Mouse (Mus musculus): ENCODE data around the gene Glrx2. TPM values are rescaled to one million over a fixed set of nuclear protein-coding genes. Genes with fewer than 3 reads are reported as not detected.

Glrx2 gene
- polyA plus RNA-seq, 1 experiment from 2014 or later, result 89.1 TPM

DNA sequence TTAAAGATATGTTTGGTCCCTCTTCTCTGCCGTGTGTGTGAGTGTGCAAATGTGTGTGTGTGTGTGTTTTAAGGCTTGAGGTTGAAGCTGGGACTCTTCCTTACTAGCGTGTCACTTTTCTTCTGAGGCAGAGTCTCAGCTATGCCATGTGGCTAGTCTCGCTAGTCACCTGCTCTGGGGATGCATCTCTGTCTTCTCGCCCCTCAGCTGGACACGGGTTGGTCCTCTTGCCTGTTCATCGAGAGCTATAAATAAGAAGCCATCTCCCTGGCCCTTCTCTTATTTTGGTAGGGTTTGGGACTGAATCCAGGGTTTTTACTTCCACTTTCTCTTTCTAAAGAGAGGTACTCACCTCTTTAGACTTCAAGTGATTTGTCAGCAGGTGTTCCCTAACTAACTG lies 50.1 kb downstream of the Glrx2 start:
- Histone ChIP-seq H3K36me3 (replicated peaks) (peaks cover 70% of the 10 kb centered on the region), H3K27ac (no peak overlapping the region), H3K4me3 (no peak overlapping the region), H3K4me1 (peaks cover 9% of the 10 kb centered on the region), H3K9me3 (no peaks in the 10 kb centered on the region), H3K27me3 (ENCODE audit: poor library complexity, severe bottlenecking) (no peaks in the 10 kb centered on the region)
- WGBS, result 91% methylated on average over 6 of the region's 6 CpGs
- DNase-seq (ENCODE audit: extremely low spot score, low spot score), result no peak

DNA sequence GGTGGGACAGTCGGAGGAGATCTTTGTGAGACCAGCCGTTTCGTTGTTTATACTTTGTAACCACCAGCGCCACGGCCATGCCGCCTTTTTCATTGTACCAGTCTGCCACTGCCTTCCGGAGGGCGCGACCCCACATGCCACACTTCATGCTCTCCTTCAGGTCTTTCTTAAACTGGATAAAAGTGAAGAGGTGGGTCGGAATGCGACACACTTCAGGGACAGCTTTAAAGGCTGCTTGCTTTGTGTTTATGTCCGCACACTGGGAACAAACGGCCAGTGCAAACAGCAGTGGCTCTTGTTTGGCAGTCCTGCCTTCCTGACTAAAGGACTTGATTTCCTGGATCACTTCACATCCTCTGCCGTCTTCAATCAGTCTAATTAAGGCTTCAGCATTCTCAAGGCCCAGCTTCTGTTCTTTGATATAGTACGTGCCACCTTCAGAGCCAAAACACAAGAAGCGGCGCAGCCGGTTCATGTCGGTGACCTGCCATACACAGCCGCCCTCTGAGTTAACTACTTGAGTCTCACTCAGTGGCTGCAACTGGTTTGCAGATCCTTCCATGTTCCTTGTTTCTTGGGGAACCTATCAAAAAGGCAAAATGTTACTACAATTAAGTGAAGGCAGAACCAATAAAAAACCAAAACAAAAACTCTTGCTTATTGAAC lies 54.4 kb downstream of the Glrx2 start:
- Histone ChIP-seq H3K27me3 (ENCODE audit: poor library complexity, severe bottlenecking) (no peaks in the 10 kb centered on the region), H3K9me3 (no peaks in the 10 kb centered on the region), H3K4me1 (peaks cover 27% of the 10 kb centered on the region), H3K4me3 (no peak overlapping the region), H3K27ac (peak overlapping the region; percentile 31; the same call in 1 of the 2 replicates), H3K36me3 (replicated peaks) (peaks cover 35% of the 10 kb centered on the region)
- 56% methylated on average over 20 of the region's 20 CpGs for WGBS
- no peak for DNase-seq (ENCODE audit: extremely low spot score, low spot score)

DNA sequence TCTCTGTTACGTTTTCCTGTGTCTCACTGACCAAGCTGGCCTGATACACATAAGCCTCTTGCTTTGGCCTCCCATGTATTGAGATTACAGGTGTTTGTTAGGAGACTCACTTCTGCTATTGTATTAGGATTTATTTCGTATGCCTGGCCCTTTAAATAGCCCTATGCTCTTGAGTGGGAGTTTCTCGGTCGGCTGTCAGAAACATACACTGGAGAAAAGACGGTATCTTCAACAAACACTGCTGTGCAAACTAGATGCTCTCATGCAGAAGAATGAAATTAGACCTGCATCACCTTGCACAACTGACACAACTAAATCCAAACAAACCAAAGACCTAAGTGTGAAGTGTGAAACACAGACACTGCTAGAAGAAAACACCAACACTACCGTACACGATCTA lies 56.9 kb downstream of the Glrx2 start:
- DNase-seq (ENCODE audit: extremely low spot score, low spot score), result no peak
- Histone ChIP-seq H3K36me3 (replicated peaks) (peaks cover 20% of the 10 kb centered on the region), H3K4me1 (peaks cover 37% of the 10 kb centered on the region), H3K9me3 (no peaks in the 10 kb centered on the region), H3K4me3 (no peak overlapping the region), H3K27ac (no peak overlapping the region), H3K27me3 (ENCODE audit: poor library complexity, severe bottlenecking) (no peaks in the 10 kb centered on the region)
- whole genome bisulfite sequencing, result 87% methylated on average over 7 of the region's 7 CpGs

DNA sequence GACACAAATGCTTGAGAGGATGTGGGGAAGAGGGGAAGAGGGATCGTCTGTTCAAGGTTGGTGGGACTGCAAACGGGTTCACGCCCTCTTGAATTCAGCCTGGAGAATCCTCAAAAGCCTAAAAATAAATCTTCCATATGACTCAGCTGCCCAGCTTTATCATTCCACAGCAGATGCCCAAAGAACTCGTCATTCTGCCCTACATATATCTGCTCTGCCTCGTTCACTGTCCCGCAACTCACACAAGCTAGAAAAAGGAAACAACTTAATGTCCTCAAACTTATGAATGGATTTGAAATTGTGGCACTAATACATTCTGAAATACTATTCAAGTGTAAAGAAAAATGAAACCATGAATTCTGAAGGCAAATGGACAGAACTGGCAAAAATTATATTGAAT lies 57.8 kb downstream of the Glrx2 start:
- Histone ChIP-seq H3K4me1 (peaks cover 45% of the 10 kb centered on the region), H3K27ac (no peak overlapping the region), H3K4me3 (no peak overlapping the region), H3K9me3 (no peaks in the 10 kb centered on the region), H3K27me3 (ENCODE audit: poor library complexity, severe bottlenecking) (no peaks in the 10 kb centered on the region), H3K36me3 (replicated peaks) (peaks cover 16% of the 10 kb centered on the region)
- DNase-seq (ENCODE audit: extremely low spot score, low spot score), result no peak
- 84% methylated on average over 6 of the region's 6 CpGs for WGBS

DNA sequence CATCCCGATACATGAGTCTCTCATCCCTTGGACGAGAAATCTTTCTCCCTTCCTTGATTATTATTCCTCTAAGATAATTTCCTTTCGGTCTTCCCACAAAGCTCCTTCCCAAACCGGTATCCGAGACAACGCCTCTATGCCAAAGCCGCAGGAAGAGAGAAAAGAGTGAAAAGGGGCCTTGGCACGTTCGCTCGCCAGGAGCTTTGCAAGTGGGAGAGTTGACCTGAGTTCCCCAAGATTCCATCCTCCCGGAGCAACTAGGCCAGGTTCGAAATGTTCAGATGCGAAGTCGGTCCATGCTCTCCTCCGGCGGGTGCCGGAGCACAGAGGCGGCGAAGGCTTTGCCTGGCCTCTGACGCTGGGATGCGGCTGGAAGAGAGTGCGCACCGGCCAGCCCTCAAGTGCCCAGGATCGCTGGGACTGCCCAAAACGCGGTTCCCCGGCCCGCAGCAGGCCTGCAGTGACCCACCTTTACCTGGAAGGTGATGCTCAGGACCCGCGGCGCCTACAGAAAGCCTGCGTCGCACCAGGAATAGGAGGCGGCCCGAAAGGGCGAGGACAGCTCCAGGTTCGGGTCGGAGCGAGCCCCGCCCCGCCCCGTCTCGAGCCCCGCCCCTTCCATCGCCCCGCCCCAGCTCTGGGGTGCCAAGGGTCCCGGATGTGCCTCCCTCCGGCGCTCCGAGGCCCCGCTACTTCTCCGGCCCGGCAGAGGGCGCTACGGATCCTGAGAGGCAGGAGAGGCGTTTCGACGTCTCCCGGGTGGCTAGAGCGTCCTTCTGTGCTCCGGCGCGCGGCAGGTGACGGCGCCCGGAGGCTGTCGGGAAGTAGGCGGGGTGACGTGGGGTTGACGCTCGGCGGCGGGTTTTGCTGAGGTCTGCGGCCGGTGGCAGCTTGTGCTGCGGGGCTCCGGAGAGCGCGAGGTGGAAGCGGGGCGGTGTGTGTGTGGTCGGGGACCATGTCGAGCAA lies 60.6 kb downstream of the Glrx2 start, which contains the start of the genes Trove2 and Uchl5:
Gene Trove2 (minus strand): TSS at position 623 of the 966 bp plus-strand sequence.
Gene Uchl5 (plus strand): TSS at position 827 of the 966 bp plus-strand sequence.
- no peaks in the 10 kb centered on the region for H3K27me3 ChIP-seq (ENCODE audit: poor library complexity, severe bottlenecking)
- under 1% methylated on average over 84 of the region's 84 CpGs for WGBS
- peak; percentile 98 for DNase-seq (ENCODE audit: extremely low spot score, low spot score)
- peak within 1 kb of the TSS; percentile 73 for H3K4me3 ChIP-seq
- peaks cover 11% of the 10 kb centered on the region for H3K36me3 ChIP-seq (replicated peaks)
- no peaks in the 10 kb centered on the region for H3K9me3 ChIP-seq
- H3K27ac ChIP-seq, result peak within 1 kb of the TSS; percentile 91
- peaks cover 37% of the 10 kb centered on the region for H3K4me1 ChIP-seq

DNA sequence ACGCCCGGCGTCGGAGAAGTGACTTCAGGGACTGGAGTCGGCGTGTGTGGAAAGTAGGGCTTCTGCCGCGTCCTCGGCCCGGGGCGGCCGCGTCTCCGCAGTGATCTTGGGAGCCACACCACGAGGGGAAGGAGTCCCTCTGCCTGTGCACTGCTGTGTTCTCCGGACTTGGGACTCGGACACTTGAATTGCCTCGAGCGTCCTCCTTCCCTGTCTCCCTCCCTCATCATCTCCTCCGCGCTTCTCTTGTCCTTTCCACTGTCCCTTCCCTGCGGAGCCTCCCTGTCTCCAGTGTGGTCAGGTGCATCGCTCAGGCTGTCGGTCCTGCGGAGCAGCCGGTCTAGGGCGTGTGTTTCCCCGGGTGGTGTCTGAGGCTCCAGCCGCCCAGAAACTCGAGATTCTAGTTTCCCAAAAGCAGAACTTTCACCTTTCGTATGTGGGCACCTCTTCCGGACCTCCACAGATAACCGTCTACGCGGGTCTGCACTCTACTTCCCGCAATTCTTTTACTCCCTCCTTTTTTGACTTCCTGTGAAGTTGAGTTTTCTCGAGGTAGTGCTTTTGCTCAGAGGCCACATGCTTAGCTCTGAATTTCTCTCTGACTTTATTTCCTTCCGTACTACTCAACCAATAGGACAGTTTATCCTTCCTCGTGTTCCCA lies 61.5 kb downstream of the Glrx2 start:
- peaks cover 31% of the 10 kb centered on the region for H3K4me1 ChIP-seq
- no peak for DNase-seq (ENCODE audit: extremely low spot score, low spot score)
- H3K36me3 ChIP-seq (replicated peaks), result peaks cover 11% of the 10 kb centered on the region
- WGBS, result under 1% methylated on average over 32 of the region's 39 CpGs
- H3K27me3 ChIP-seq (ENCODE audit: poor library complexity, severe bottlenecking), result no peaks in the 10 kb centered on the region
- no peaks in the 10 kb centered on the region for H3K9me3 ChIP-seq
- peak overlapping the region; percentile 73 for H3K4me3 ChIP-seq
- peak overlapping the region; percentile 91 for H3K27ac ChIP-seq

DNA sequence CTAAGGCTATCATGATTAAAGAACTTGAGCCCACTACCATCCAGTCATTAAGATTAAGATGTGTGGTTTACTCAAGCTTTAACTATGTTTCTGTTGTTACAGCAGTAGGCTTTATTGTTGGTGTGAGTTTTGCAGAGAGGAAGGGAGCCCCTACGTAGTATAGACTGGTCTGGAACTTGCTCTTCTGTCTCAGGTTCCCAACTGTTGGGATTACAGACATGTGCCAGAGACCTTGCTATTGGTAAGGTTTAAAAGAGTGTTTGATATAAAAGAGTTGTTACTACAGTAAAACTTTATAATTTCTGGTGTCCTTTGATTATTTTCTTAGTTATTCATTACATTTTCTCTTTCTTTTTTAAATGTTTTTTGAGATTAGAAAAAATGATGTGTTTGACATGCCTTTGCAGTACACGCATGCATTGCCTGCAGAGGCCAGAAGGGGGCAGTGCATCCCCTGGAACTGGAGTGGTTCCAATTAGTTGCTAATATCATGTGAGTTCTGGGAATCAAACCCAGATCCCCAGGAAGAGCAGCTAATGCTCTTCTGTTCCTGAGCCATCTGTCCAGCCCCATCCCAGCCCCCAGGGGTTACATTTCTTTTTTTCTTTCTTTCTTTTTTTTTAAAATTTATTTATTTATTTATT lies 72.6 kb downstream of the Glrx2 start:
- WGBS, result 77% methylated on average over 2 of the region's 2 CpGs
- Histone ChIP-seq H3K9me3 (no peaks in the 10 kb centered on the region), H3K27me3 (ENCODE audit: poor library complexity, severe bottlenecking) (no peaks in the 10 kb centered on the region)

More for the DNA sequence above, 72.6 kb downstream of the Glrx2 start:
- Histone ChIP-seq H3K36me3 (replicated peaks) (peaks cover 32% of the 10 kb centered on the region), H3K4me3 (no peak overlapping the region), H3K27ac (no peak overlapping the region), H3K4me1 (no peaks in the 10 kb centered on the region)
- peak; percentile 31 for DNase-seq (ENCODE audit: extremely low spot score, low spot score)

Other genes with a start within 250 kb of the Glrx2 start
- 0.28 and 0.38 TPM in 2 replicates for gene B3galt2, start 75.7 kb upstream of the Glrx2 start, polyA plus RNA-seq (2016; fragmentation: Nextera tagmentation; extraction: Ambion mirVana)
- gene Cdc73, start 13.4 kb upstream of the Glrx2 start, polyA plus RNA-seq (2016; fragmentation: Nextera tagmentation; extraction: Ambion mirVana), result 33.8 and 33.9 TPM in 2 replicates
- 33.5 and 36.1 TPM in 2 replicates for gene Trove2, start 60.7 kb downstream of the Glrx2 start, polyA plus RNA-seq (2016; fragmentation: Nextera tagmentation; extraction: Ambion mirVana)
- gene Uchl5, start 60.9 kb downstream of the Glrx2 start, polyA plus RNA-seq (2016; fragmentation: Nextera tagmentation; extraction: Ambion mirVana), result 122 and 129 TPM in 2 replicates